Comparison of ENCODE assay signal across 8 mouse cellular contexts in the genomic region with DNA sequence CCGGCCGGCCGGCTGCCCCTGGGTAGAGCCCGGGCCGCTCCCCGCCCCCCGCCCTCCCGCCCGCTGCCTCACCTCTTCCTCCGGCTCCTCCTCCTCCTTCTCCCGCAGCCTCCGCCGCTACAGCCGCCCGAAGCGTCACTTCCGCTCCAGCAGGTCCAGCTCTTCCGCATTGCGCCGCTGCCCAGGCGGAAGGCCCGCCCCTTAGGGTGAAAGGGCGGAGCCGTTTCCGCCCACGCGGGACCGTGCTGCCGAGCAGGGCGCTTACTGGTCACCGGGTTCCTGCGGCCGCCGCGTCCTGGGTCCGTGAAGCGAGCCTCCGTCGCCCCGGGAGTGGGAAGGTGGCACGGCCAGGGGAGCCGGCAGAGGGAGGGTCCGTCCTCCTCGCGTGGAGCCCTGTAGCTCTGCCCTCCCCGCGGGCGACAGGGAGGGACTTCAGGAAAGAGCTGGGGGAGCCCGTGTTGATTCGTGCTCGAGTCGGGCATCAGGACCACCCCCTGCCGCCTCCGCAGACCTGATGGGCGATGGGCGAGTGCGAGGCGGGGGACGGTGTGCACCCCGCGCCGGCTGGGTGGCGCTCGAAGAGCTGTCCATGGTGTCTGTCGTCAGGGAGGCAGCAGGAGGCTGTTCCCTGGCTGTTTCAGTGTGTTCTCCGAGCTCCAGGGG. TPM values are rescaled to one million over a fixed set of nuclear protein-coding genes. Genes with fewer than 3 reads are reported as not detected.
DNase-seq lines count a peak whose midpoint lies in the region; ATAC-seq and TF ChIP-seq lines count a peak whose summit lies in the region.

Gene Synj1, minus strand, starts transcription at position 288 of the 663 bp plus-strand sequence.

- H3K36me3 ChIP-seq in embryonic facial prominence, embryonic 14.5 days (ENCODE audit: control insufficient read depth, insufficient read depth, low read length): peaks cover 28% of the 10 kb centered on the region
- H3K36me3 ChIP-seq in limb, embryonic 14.5 days (ENCODE audit: control insufficient read depth, insufficient read depth, low read length): peaks cover 27% of the 10 kb centered on the region
- peaks cover 14% of the 10 kb centered on the region for H3K36me3 ChIP-seq in midbrain, postnatal 0 days (ENCODE audit: insufficient read depth, low read length)

- no peaks in the 10 kb centered on the region for H3K27me3 ChIP-seq in embryonic facial prominence, embryonic 14.5 days (replicated peaks; ENCODE audit: control insufficient read depth, insufficient read depth, low read length)
- no peaks in the 10 kb centered on the region for H3K27me3 ChIP-seq in limb, embryonic 14.5 days (ENCODE audit: control insufficient read depth, insufficient read depth, low read length)
- no peaks in the 10 kb centered on the region for H3K27me3 ChIP-seq in midbrain, postnatal 0 days (ENCODE audit: insufficient read depth, low read length)

- peak within 1 kb of the TSS; percentile 89 for H3K4me3 ChIP-seq in embryonic facial prominence, embryonic 14.5 days (ENCODE audit: low read depth, low read length)
- H3K4me3 ChIP-seq in limb, embryonic 14.5 days (replicated peaks; ENCODE audit: low read length): peak within 1 kb of the TSS; percentile 91
- peak within 1 kb of the TSS; percentile 87 for H3K4me3 ChIP-seq in midbrain, postnatal 0 days (ENCODE audit: low read depth, low read length)

- DNase-seq in 3T3-L1 (ENCODE audit: low read depth, low spot score): peak; percentile 95
- peak; percentile 70 to 76 for DNase-seq in adrenal gland, postnatal 4 days (ENCODE audit: low spot score in 2 of 2)
- DNase-seq in embryonic facial prominence, embryonic 14.5 days (ENCODE audit: low spot score): peak; percentile 96
- peak; percentile 84 for DNase-seq in heart, adult 8-10 months (ENCODE audit: low spot score)
- peak; percentile 90 for DNase-seq in kidney, adult 9 months
- DNase-seq in limb, embryonic 14.5 days (ENCODE audit: low spot score): peak; percentile 87
- peak; percentile 95 for DNase-seq in midbrain, postnatal 0 days (ENCODE audit: low spot score)
- DNase-seq in spleen, postnatal 14 days (ENCODE audit: low spot score in 2 of 2): peak; percentile 80 to 85

- H3K4me1 ChIP-seq in embryonic facial prominence, embryonic 14.5 days (ENCODE audit: control insufficient read depth, insufficient read depth, low read length): peaks cover 8% of the 10 kb centered on the region
- H3K4me1 ChIP-seq in limb, embryonic 14.5 days (ENCODE audit: control insufficient read depth, insufficient read depth, low read length): peaks cover 4% of the 10 kb centered on the region; the same call in 1 of the 2 replicates
- peaks cover 5% of the 10 kb centered on the region; the same call in 1 of the 2 replicates for H3K4me1 ChIP-seq in midbrain, postnatal 0 days (ENCODE audit: insufficient read depth, low read length)

- peak; percentile 96 for ATAC-seq in embryonic facial prominence, embryonic 14.5 days (ENCODE audit: low read depth)
- peak; percentile 96 for ATAC-seq in limb, embryonic 14.5 days (ENCODE audit: low FRiP score, low read depth)
- ATAC-seq in midbrain, postnatal 0 days (ENCODE audit: low FRiP score): peak; percentile 94

- H3K4me2 ChIP-seq in embryonic facial prominence, embryonic 14.5 days (ENCODE audit: low read depth, low read length): peak within 1 kb of the TSS; percentile 89
- H3K4me2 ChIP-seq in limb, embryonic 14.5 days (replicated peaks; ENCODE audit: low read depth, low read length, severe bottlenecking): peak within 1 kb of the TSS; percentile 72
- peak within 1 kb of the TSS; percentile 67 for H3K4me2 ChIP-seq in midbrain, postnatal 0 days (ENCODE audit: low read depth, low read length, poor library complexity, severe bottlenecking)

- peak within 1 kb of the TSS; percentile 85 for H3K27ac ChIP-seq in embryonic facial prominence, embryonic 14.5 days (replicated peaks; ENCODE audit: low read depth, low read length)
- H3K27ac ChIP-seq in limb, embryonic 14.5 days (replicated peaks; ENCODE audit: low read depth, low read length): peak within 1 kb of the TSS; percentile 67
- peak within 1 kb of the TSS; percentile 95 for H3K27ac ChIP-seq in midbrain, postnatal 0 days (ENCODE audit: low read depth, low read length)

- WGBS in embryonic facial prominence, embryonic 14.5 days: under 1% methylated on average over 41 of the region's 66 CpGs
- under 1% methylated on average over 50 of the region's 66 CpGs for WGBS in limb, embryonic 14.5 days
- WGBS in midbrain, postnatal 0 days: under 1% methylated on average over 62 of the region's 66 CpGs

- H3K9ac ChIP-seq in embryonic facial prominence, embryonic 14.5 days (ENCODE audit: low read depth, low read length): peak within 1 kb of the TSS; percentile 80
- H3K9ac ChIP-seq in limb, embryonic 14.5 days (ENCODE audit: low read depth, low read length, severe bottlenecking): peak within 1 kb of the TSS; percentile 75
- peak within 1 kb of the TSS; percentile 73 for H3K9ac ChIP-seq in midbrain, postnatal 0 days (replicated peaks; ENCODE audit: low read length, poor library complexity, severe bottlenecking)

- peak; percentile 27; the same call in 1 of the 2 replicates for TF ChIP-seq CTCF in midbrain, postnatal 0 days (IDR thresholded peaks at IDR 0.05)

- peak; percentile 70; the same call in 1 of the 2 replicates for TF ChIP-seq POLR2A in limb, embryonic 14.5 days (IDR thresholded peaks at IDR 0.05; ENCODE audit: borderline replicate concordance, extremely low read depth, insufficient read depth, insufficient read length)

- H3K9me3 ChIP-seq in embryonic facial prominence, embryonic 14.5 days (ENCODE audit: control insufficient read depth, low read length): no peaks in the 10 kb centered on the region
- H3K9me3 ChIP-seq in limb, embryonic 14.5 days (ENCODE audit: control insufficient read depth, low read length): no peaks in the 10 kb centered on the region
- no peaks in the 10 kb centered on the region for H3K9me3 ChIP-seq in midbrain, postnatal 0 days (ENCODE audit: low read length)

RNA-seq across cellular contexts. Expression of gene Synj1, which starts in this region (rescaled TPM):
- 10 to 100 TPM; 37.6 to 43.6 TPM for total RNA-seq in adrenal gland, postnatal 4 days (2021)
- polyA plus RNA-seq in embryonic facial prominence, embryonic 14.5 days (2014; fragmentation: Nextera tagmentation; extraction: Ambion mirVana): 15.6 and 15.8 TPM in 2 replicates
- 10 to 100 TPM; 28.0 to 36.2 (median 29.7) TPM for total RNA-seq in heart, adult 8-10 months (2022)
- 19.2 and 23.9 TPM in 2 replicates for polyA plus RNA-seq in limb, embryonic 14.5 days (2012; rRNA removed)
- polyA plus RNA-seq in limb, embryonic 14.5 days (2014; fragmentation: Nextera tagmentation; extraction: Ambion mirVana): 13.8 and 14.5 TPM in 2 replicates
- 66.4 and 88.7 TPM in 2 replicates for total RNA-seq in midbrain, postnatal 0 days (2014; rRNA removed)
- 50.9 and 55.4 TPM in 2 replicates for polyA plus RNA-seq in midbrain, postnatal 0 days (2015; fragmentation: Nextera tagmentation; extraction: Ambion mirVana)

Comparison
In these comparisons a context has a peak if more than half of its experiments do, and no peak if none do; other contexts are left out.
1. Peak in every context shown above with its lines: DNase-seq, ATAC-seq, H3K4me3 ChIP-seq and H3K27ac ChIP-seq.